Mouse (Mus musculus): ENCODE results near the gene Sardh.

GRCm38 (mm10) chr2:27209370-27209769 is 38.8 kb downstream of the Sardh start:
- TF ChIP-seq POLR2A (IDR thresholded peaks at IDR 0.05; ENCODE audit: insufficient read length, low read depth) (no peak), REST (IDR thresholded peaks at IDR 0.05; ENCODE audit: insufficient read depth, insufficient read length) (no peak), E2F4 (IDR thresholded peaks at IDR 0.05; ENCODE audit: insufficient read depth) (no peak), POLR2AphosphoS2 (IDR thresholded peaks at IDR 0.05; ENCODE audit: insufficient read length, low read depth) (no peak), TCF12 (IDR thresholded peaks at IDR 0.05; ENCODE audit: insufficient read depth, poor library complexity, severe bottlenecking) (no peak), USF1 (IDR thresholded peaks at IDR 0.05; ENCODE audit: low read depth) (no peak), CEBPB (IDR thresholded peaks at IDR 0.05; ENCODE audit: insufficient read depth, poor library complexity, severe bottlenecking) (no peak)
